Mouse (Mus musculus) neural tube, embryonic 14.5 days (tissue): Measurements from ENCODE around the gene Hnrnpu. TPM values are rescaled to one million over a fixed set of nuclear protein-coding genes. Genes with fewer than 3 reads are reported as not detected.

Source experiments
- ATAC-seq: fragments of 200-750 bp; cut with Nextera tagmentation; 2 replicates; pipeline ENCODE4 v1.8.0; 2017; ENCODE audit warnings: low read depth, mild to moderate bottlenecking, moderate TSS enrichment, moderate library complexity
- H3K27ac ChIP-seq: fragments of 300-500 bp; sonication (generic); 2 replicates; pipeline ENCODE4 v1.5.1; 2014; ENCODE audit warnings: low read depth, mild to moderate bottlenecking, control low read depth, low read length, moderate library complexity, mixed read lengths
- H3K27me3 ChIP-seq: fragments of 300-500 bp; sonication (generic); 2 replicates; pipeline ENCODE4 v1.6.1; 2014; ENCODE audit warnings: low read length; ENCODE audit not compliant: control insufficient read depth, insufficient read depth
- H3K36me3 ChIP-seq: fragments of 300-500 bp; sonication (generic); 2 replicates; pipeline ENCODE4 v1.6.1; 2014; ENCODE audit warnings: low read length, mixed read lengths; ENCODE audit not compliant: control insufficient read depth, insufficient read depth
- H3K4me1 ChIP-seq: fragments of 300-500 bp; sonication (generic); 2 replicates; pipeline ENCODE4 v1.6.1; 2014; ENCODE audit warnings: low read length; ENCODE audit not compliant: control insufficient read depth, insufficient read depth
- H3K4me2 ChIP-seq: fragments of 300-500 bp; sonication (generic); 2 replicates; pipeline ENCODE4 v1.6.1; 2014; ENCODE audit warnings: mild to moderate bottlenecking, low read depth, low read length, control low read depth
- H3K4me3 ChIP-seq: fragments of 300-500 bp; sonication (generic); 2 replicates; pipeline ENCODE4 v1.5.1; 2014; ENCODE audit warnings: low read depth, low read length, control low read depth, mixed read lengths
- H3K9ac ChIP-seq: fragments of 300-500 bp; sonication (generic); replicated peaks from 2 replicates; pipeline ENCODE4 v1.6.1; 2014; ENCODE audit warnings: low read depth, mild to moderate bottlenecking, control low read depth, low read length, mixed read lengths
- H3K9me3 ChIP-seq: fragments of 300-500 bp; sonication (generic); 2 replicates; pipeline ENCODE4 v1.6.1; 2016; ENCODE audit warnings: low read length; ENCODE audit not compliant: control insufficient read depth
- WGBS: fragments of 180-500 bp; shearing (Covaris S2); extraction: QIAGEN DNeasy Blood & Tissue Kit; methylation state at CpG from one replicate; pipeline ENCODE4 v1.1.7; 2014; 5-methylcytosine and 5-hydroxymethylcytosine counted together
- polyA plus RNA-seq: library from polyadenylated mRNA; unstranded; fragments of >200 nt; fragmentation: Nextera tagmentation; extraction: Ambion mirVana; gene quantifications from 2 replicates; pipeline ENCODE4 v1.2.1, GENCODE M21; 2014

The Hnrnpu gene
- polyA plus RNA-seq, 1 experiment from 2014 or later = 267 TPM

GRCm38 (mm10) chr1:178320038-178320722, 17.4 kb downstream of the Hnrnpu start:
- H3K36me3 ChIP-seq = peaks cover 21% of the 10 kb centered on the region
- peaks cover 26% of the 10 kb centered on the region for H3K4me1 ChIP-seq
- no peaks in the 10 kb centered on the region for H3K9me3 ChIP-seq
- 25% methylated on average over 8 of the region's 8 CpGs for whole genome bisulfite sequencing
- H3K27me3 ChIP-seq = no peaks in the 10 kb centered on the region
- peak overlapping the region; percentile 94 for H3K4me2 ChIP-seq
- no peak for ATAC-seq
- peak overlapping the region; percentile 100 for H3K27ac ChIP-seq
- peak overlapping the region; percentile 83 for H3K9ac ChIP-seq
- peak overlapping the region; percentile 64 for H3K4me3 ChIP-seq

DNA sequence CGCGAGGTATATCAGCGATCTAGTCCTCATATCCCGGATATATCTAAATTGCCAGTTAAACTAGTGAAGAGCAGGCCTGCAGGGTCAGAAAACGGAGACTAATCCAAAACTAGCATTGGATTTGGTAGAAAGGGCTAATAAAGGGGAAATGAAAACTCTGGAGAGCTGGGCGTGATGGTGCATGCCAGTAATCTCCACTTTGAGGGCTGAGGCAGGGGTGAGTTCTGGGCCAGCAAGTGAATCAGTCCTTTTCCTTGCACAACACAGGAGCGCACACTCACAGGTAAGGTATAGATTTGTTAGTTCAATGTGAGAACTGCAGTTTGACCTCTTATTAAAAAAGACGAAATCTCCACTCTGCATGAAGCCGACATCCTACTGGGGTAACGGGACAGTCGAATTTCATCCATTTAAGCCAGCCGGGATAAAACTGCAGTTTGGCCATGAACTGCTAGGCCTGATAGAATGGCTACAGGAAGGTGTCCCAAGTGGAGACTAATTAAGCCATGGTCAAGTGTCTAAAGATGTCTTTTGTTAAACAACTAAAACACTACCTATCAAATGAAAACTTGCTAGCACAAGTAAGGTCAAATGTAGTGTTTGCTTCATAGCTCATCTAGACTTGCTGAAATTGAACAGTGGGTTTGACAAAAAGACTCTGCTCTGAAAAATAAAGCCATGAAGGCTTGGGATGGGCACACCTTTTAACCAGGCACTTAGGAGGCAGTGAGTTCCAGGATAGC, 18.1 kb downstream of the Hnrnpu start:
- Histone ChIP-seq H3K4me3 (peak overlapping the region; percentile 64), H3K4me2 (peak overlapping the region; percentile 94), H3K27me3 (no peaks in the 10 kb centered on the region), H3K27ac (peak overlapping the region; percentile 100), H3K9me3 (no peaks in the 10 kb centered on the region), H3K4me1 (peaks cover 26% of the 10 kb centered on the region), H3K9ac (peak overlapping the region; percentile 83), H3K36me3 (peaks cover 21% of the 10 kb centered on the region)
- under 1% methylated on average over 12 of the region's 12 CpGs for WGBS
- peak; percentile 35 for ATAC-seq

- Histone ChIP-seq H3K36me3 (peaks cover 18% of the 10 kb centered on the region), H3K4me2 (peak within 1 kb of the TSS; percentile 94), H3K4me3 (peak within 1 kb of the TSS; percentile 64), H3K4me1 (peaks cover 26% of the 10 kb centered on the region), H3K27ac (peak within 1 kb of the TSS; percentile 100), H3K9me3 (no peaks in the 10 kb centered on the region), H3K27me3 (no peaks in the 10 kb centered on the region), H3K9ac (peak within 1 kb of the TSS; percentile 83)
- WGBS = under 1% methylated on average over 82 of the region's 83 CpGs
- peak; percentile 95 for ATAC-seq
These were observed 19.0 kb downstream of the Hnrnpu start, which contains the start of gene Cox20 for GRCm38 (mm10) chr1:178318389-178319184. Gene Cox20, plus strand, starts transcription at chr1:178319130.

DNA sequence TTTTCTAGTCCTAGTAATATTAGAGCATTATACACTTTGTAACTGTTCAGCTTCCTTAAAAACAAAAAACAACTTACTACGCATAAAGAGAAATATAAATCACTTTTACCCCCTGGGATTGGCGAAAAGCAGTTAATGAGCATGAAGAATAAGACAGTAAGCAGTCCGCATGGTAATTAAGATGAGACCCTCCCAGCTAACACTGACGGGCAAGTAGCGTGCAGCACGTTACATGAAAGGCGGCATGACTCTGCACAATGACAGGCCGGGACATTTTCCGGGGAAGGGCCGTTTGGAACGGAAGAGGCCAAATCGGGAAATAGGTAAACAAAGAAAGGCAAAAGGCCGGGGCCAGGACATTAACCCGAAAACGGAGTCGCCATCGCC, 19.6 kb downstream of the Hnrnpu start:
- Histone ChIP-seq H3K27ac (peak overlapping the region; percentile 100), H3K4me1 (peaks cover 26% of the 10 kb centered on the region), H3K9ac (peak overlapping the region; percentile 83), H3K9me3 (no peaks in the 10 kb centered on the region), H3K27me3 (no peaks in the 10 kb centered on the region), H3K4me2 (peak overlapping the region; percentile 94), H3K36me3 (peaks cover 12% of the 10 kb centered on the region), H3K4me3 (peak overlapping the region; percentile 64)
- ATAC-seq = peak; percentile 77
- under 1% methylated on average over 17 of the region's 17 CpGs for WGBS

- Histone ChIP-seq H3K36me3 (peaks cover 6% of the 10 kb centered on the region), H3K27me3 (no peaks in the 10 kb centered on the region), H3K4me2 (peak overlapping the region; percentile 94), H3K4me3 (peak overlapping the region; percentile 64), H3K9ac (peak overlapping the region; percentile 83), H3K9me3 (no peaks in the 10 kb centered on the region), H3K27ac (peak overlapping the region; percentile 100), H3K4me1 (peaks cover 26% of the 10 kb centered on the region)
- WGBS = 24% methylated on average over 10 of the region's 10 CpGs
- no peak for ATAC-seq
These were observed 20.2 kb downstream of the Hnrnpu start for GRCm38 (mm10) chr1:178317275-178318001.

DNA sequence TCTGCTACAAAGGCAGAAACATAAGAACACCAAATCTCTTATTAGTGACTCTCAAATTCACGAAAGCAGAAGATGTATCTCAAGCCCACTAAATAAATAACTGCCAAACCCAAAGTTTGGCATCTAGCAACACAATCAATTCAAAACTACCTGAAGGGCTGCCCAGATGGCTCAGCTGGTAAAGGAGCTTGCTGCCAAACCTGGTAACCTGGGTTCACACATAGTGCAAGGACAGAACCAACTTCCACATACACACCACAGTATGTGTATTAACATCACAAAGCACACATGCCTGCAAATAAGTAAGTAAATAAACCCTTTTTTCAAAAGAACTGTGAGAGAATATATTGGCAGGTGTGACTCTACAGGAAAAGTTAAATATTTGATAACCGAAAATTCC, 23.4 kb downstream of the Hnrnpu start:
- no peaks in the 10 kb centered on the region for H3K36me3 ChIP-seq
- H3K4me1 ChIP-seq = peaks cover 4% of the 10 kb centered on the region; the same call in 1 of the 2 replicates
- no peak overlapping the region for H3K4me3 ChIP-seq
- no peak overlapping the region for H3K9ac ChIP-seq
- H3K27me3 ChIP-seq = no peaks in the 10 kb centered on the region
- H3K4me2 ChIP-seq = no peak overlapping the region
- no peaks in the 10 kb centered on the region for H3K9me3 ChIP-seq
- 93% methylated on average over 2 of the region's 2 CpGs for WGBS
- no peak for ATAC-seq
- no peak overlapping the region for H3K27ac ChIP-seq

DNA sequence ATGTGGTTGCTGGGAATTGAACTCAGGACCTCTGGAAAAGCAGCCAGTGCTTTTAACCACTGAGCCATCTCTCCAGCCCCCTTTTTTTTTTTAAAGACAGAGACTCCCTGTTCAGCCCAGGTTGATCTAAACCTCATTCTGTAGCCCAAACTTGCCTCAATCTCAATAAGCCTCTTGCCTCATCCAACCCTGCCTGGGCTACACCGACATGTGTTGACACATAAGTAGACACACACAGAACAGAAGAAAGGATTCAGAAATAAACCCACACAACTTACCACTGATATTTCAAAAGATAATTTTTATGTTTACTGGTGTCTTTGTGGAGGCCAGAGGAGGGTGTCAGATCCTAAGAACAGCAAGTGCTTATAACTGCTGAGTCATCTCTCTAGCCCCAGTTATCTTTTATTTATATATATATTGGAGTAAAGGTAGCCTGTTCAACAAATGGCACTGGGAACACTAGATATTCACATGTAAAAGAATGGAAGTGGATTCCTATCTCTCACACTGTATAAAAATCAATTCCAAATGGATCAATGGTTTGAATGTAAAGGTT, 24.5 kb downstream of the Hnrnpu start:
- no peaks in the 10 kb centered on the region for H3K27me3 ChIP-seq
- no peak overlapping the region for H3K9ac ChIP-seq
- no peak overlapping the region for H3K4me3 ChIP-seq
- no peaks in the 10 kb centered on the region for H3K36me3 ChIP-seq
- WGBS = 97% methylated on average over 1 of the region's 1 CpGs
- H3K9me3 ChIP-seq = no peaks in the 10 kb centered on the region
- no peak overlapping the region for H3K27ac ChIP-seq
- H3K4me2 ChIP-seq = no peak overlapping the region
- peaks cover 4% of the 10 kb centered on the region; the same call in 1 of the 2 replicates for H3K4me1 ChIP-seq
- ATAC-seq = no peak

DNA sequence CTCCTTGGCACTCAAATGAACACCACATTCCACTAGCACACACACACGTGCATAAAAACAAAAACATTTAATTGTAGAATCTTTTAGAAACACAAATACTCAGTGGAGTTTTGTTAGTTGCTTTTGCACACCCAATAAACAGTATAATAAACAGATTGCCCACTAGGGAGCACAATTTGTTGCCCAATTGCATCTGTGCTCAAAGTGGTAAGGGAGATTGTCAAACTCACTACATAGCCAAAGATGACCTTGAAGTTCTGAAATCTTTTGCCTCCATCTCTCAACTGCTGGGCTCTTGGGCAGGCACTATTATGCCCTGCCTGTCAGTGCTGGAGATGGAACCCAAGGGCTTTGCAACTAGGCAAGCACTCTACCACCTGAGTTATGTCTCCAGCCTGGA, 27.5 kb downstream of the Hnrnpu start:
- Histone ChIP-seq H3K4me1 (no peaks in the 10 kb centered on the region), H3K4me2 (no peak overlapping the region), H3K9ac (no peak overlapping the region), H3K27me3 (no peaks in the 10 kb centered on the region), H3K36me3 (no peaks in the 10 kb centered on the region), H3K27ac (no peak overlapping the region), H3K9me3 (no peaks in the 10 kb centered on the region), H3K4me3 (no peak overlapping the region)
- no peak for ATAC-seq
- 73% methylated on average over 1 of the region's 1 CpGs for WGBS
